Mouse (Mus musculus) kidney, adult 11 months (tissue): ENCODE measurements around the gene Adar.
"Not testable (repeated sequence)": the region's sequence is repeated elsewhere in the genome, so short reads cannot be mapped to it uniquely, and the experiment has no call there.

Source experiments
- DNase-seq: peaks from one replicate; pipeline ENCODE4 v3.0.0; 2022

Gene Adar

DNA sequence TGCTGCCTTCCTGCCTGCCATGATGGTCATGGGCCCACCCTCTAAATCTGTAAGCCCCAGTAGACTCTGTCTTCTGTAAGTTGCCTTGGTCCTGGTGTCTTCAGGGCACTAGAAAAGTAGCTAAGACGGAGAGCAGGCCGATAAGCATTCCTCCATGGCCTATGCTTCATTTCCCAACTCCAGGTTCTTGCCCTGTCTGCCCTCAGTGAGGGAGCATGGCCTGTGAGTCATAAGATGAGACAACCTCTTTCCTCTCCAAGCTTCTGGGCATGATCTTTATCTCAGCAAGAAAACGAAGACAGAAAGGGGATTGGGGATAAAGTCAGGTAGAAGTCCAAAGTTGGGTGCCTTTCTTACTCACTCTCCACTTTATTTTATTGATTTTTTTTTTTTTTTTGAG, 83.7 kb downstream of the Adar start:
- no peak for DNase-seq

- DNase-seq: no peak
Measured at GRCm38 (mm10) chr3:89799476-89799875, 84.7 kb downstream of the Adar start.

DNA sequence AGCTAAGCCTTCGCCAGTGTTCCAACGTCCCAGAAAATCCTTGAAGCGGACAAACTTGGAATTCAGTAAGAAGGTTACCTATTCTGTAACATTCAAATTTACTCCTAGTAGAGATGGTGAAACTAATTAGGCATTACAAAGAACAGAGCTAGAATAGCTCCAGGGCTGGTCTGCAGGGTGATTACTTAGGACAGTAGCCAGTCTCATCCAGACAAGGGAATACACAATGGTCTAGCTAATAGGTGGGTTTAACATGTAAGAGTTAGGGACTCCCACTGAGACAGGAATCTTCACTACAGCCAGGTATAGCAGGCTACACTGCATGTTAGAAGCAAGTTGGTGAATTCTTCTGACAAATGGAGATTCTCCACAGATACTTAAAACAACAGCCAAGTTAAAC, 85.3 kb downstream of the Adar start:
- DNase-seq: not testable (repeated sequence)

DNA sequence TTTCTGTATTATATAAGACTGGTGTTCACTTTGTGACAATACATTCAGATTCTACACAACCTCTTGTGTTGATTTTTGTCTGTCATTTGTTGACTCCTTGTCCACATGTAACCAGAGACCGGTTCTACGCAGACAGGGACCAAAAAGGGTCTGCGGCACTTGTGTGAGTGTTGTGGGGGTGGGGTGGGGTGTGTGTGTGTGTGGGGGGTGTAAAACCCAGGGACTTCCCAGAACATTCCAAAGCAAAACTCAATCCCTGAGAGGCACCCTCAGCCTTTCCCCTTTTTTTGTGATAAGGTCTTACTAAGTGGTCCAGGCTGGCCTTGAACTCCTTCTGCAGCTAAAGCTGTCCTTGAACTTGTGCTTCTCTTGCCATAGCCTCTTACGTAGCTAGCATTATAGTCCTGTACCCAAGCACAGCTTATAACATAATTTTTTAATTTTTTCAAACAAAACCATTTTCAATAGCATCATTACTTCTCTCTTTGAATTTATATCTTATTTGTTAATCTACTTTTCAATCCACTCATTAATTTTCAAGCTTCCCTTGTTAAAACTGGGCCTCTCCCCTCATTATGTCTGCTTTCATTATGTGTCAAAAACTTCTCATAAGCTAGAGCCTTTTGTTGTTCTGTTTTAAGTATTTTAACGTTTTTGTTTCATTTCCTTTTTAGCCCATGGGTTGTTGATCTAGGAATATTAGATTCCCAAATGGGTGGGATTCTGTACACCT, 86.1 kb downstream of the Adar start:
- DNase-seq: no peak

- DNase-seq: peak; percentile 21
Measured at GRCm38 (mm10) chr3:89801507-89801847, 86.7 kb downstream of the Adar start.

DNA sequence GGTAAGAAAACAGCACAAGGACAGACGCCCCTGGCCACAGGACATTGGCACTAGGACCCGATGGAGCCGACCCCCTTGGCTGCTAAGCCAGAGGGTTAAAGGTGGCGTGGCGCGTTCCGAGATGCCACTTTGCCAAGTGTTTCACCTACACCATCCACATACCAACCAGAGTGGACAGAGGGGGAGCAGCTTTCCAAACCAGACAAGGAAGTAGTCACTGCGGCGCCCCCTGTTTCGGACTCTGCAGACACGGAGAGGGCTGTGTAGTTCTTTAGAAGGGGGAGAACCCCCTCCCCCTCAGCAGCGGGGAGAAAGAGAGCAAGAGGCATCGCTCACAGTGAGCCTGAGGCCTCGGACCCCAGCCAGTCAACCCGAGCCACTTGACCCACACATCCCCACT, 88.1 kb downstream of the Adar start:
- no peak for DNase-seq
